Mouse (Mus musculus) heart, postnatal 0 days (tissue): ENCODE results near the gene Frem3. TPM values are rescaled to one million over a fixed set of nuclear protein-coding genes. Genes with fewer than 3 reads are reported as not detected.

Experiments used
- ATAC-seq: fragments of 200-750 bp; cut with Nextera tagmentation; 2 replicates; pipeline ENCODE4 v1.8.0; 2017; ENCODE audit warnings: low read depth, moderate number of reproducible peaks, moderate library complexity; ENCODE audit not compliant: insufficient read depth
- DNase-seq: peaks from one replicate; pipeline ENCODE4 v3.0.0-alpha.2; 2016; ENCODE audit warnings: low spot score
- H3K27ac ChIP-seq: fragments of 300-500 bp; sonication (generic); 2 replicates; pipeline ENCODE4 v1.5.1; 2014; ENCODE audit warnings: low read depth, mild to moderate bottlenecking
- H3K27me3 ChIP-seq: fragments of 300-500 bp; sonication (generic); 2 replicates; pipeline ENCODE4 v1.6.1; 2014; ENCODE audit warnings: low read length, mixed read lengths; ENCODE audit not compliant: control insufficient read depth, insufficient read depth
- H3K36me3 ChIP-seq: fragments of 300-500 bp; sonication (generic); replicated peaks from 2 replicates; pipeline ENCODE4 v1.6.1; 2014; ENCODE audit warnings: low read length, mixed read lengths; ENCODE audit not compliant: control insufficient read depth, insufficient read depth
- H3K4me1 ChIP-seq: fragments of 300-500 bp; sonication (generic); 2 replicates; pipeline ENCODE4 v1.6.1; 2014; ENCODE audit warnings: antibody characterized with exemption; ENCODE audit not compliant: control insufficient read depth, insufficient read depth
- H3K4me2 ChIP-seq: fragments of 300-500 bp; sonication (generic); 2 replicates; pipeline ENCODE4 v1.6.1; 2014; ENCODE audit warnings: low read depth, mild to moderate bottlenecking, low read length, moderate library complexity
- H3K4me3 ChIP-seq: fragments of 300-500 bp; sonication (generic); 2 replicates; pipeline ENCODE4 v1.5.1; 2014; ENCODE audit warnings: low read depth, low read length
- H3K9ac ChIP-seq: fragments of 300-500 bp; sonication (generic); replicated peaks from 2 replicates; pipeline ENCODE4 v1.6.1; 2014; ENCODE audit warnings: low read depth, low read length, mixed read lengths
- H3K9me3 ChIP-seq: fragments of 300-500 bp; sonication (generic); replicated peaks from 2 replicates; pipeline ENCODE4 v1.6.1; 2016; ENCODE audit warnings: low read length; ENCODE audit not compliant: control insufficient read depth
- CTCF ChIP-seq: IDR thresholded peaks from 2 replicates; pipeline ENCODE4 v1.5.1; 2016; ENCODE audit warnings: antibody characterized with exemption, control low read depth, low read depth
- EP300 ChIP-seq: IDR thresholded peaks from 2 replicates; pipeline ENCODE4 v1.6.1; 2016; ENCODE audit warnings: antibody characterized with exemption, low read depth
- WGBS: fragments of 180-500 bp; shearing (Covaris S2); extraction: QIAGEN DNeasy Blood & Tissue Kit; methylation state at CpG from one replicate; pipeline ENCODE4 v1.1.7; 2014; 5-methylcytosine and 5-hydroxymethylcytosine counted together
- polyA plus RNA-seq: library from polyadenylated mRNA; unstranded; fragments of >200 nt; fragmentation: Nextera tagmentation; extraction: Ambion mirVana; gene quantifications from 2 replicates; pipeline ENCODE4 v1.2.1, GENCODE M21; 2015
- total RNA-seq: library from RNA; depleted of rRNA; stranded (reverse); fragments of >200 nt; gene quantifications from 2 replicates; pipeline ENCODE4 v1.2.3, GENCODE M21; 2014; ENCODE audit warnings: low replicate concordance

Gene Frem3
- total and polyA plus RNA-seq, 2 experiments from 2014 or later = 0.07 to 0.15 TPM

DNA sequence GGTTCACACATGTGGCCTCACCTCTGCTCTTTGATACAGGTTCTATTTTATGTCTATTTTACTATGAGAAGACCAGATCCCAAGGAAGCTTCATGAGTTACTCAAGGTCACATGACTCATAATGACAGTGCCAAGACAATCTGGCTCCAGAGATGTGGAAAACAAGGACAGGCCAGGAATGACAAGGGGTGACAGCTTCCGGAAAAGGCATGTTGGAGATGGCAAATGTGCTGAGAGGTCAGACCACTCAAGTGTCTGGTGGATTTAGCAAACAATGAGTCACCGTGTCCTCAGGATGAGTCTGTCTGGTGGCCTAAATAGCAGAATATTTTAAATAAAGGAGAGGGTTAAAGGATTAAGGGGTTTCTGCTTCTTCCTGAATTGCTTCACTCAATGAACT is 33.8 kb upstream of the Frem3 start:
- no peaks in the 10 kb centered on the region for H3K4me1 ChIP-seq
- no peak overlapping the region for H3K4me3 ChIP-seq
- no peak overlapping the region for H3K4me2 ChIP-seq
- no peaks in the 10 kb centered on the region for H3K27me3 ChIP-seq
- H3K27ac ChIP-seq = no peak overlapping the region
- DNase-seq = no peak
- no peak overlapping the region for H3K9ac ChIP-seq
- WGBS = 58% methylated on average over 2 of the region's 2 CpGs
- H3K36me3 ChIP-seq = no peaks in the 10 kb centered on the region
- no peak for ATAC-seq
- no peak for TF ChIP-seq CTCF
- no peak for TF ChIP-seq EP300
- H3K9me3 ChIP-seq = no peaks in the 10 kb centered on the region

DNA sequence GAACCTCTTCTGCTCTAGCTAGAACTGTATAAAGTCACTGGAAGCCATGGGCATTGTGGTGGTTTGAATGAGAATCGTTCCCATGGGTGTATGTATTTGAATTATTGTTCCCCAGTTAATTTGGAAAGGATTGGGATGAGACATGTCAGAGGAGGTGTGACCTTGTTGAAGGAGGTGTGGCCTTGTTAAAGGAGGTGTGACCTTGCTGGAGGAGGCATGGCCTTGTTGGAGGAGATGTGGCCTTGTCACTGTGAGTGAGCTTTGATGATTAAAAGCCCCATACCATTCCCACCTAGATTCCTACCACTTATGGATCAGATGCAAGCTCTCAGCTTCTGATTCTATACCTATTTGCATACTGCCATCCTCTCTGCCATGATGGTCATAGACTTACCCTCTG is 31.8 kb upstream of the Frem3 start:
- Histone ChIP-seq H3K27ac (no peak overlapping the region), H3K9ac (no peak overlapping the region), H3K4me3 (no peak overlapping the region), H3K27me3 (no peaks in the 10 kb centered on the region), H3K36me3 (no peaks in the 10 kb centered on the region), H3K4me2 (no peak overlapping the region), H3K9me3 (no peaks in the 10 kb centered on the region), H3K4me1 (no peaks in the 10 kb centered on the region)
- DNase-seq = no peak
- no peak for TF ChIP-seq EP300
- no peak for TF ChIP-seq CTCF
- no peak for ATAC-seq
- WGBS = 50% methylated on average over 1 of the region's 1 CpGs

DNA sequence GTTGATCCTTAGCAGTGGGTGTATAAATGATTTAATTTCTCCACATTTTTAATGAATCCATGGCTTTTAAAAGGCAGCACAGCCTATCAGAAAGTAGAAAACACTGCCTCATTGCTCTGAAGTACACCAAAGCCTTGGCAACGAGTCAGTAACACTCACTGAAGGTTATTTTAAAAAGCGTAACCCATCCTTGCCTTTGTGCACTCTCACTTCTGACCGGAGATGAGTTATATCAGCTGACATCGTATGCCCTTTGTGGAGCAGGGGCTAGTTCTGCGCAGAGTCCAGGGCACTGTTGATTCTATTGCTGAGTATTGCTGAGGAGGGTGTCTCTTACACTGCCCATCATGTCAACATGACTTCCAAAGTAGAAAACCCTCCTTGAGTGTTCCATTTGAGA is 18.3 kb upstream of the Frem3 start:
- no peak overlapping the region for H3K4me3 ChIP-seq
- no peaks in the 10 kb centered on the region for H3K4me1 ChIP-seq
- TF ChIP-seq CTCF (no peak), EP300 (no peak)
- DNase-seq (no peak), ATAC-seq (no peak)
- H3K9me3 ChIP-seq = no peaks in the 10 kb centered on the region
- no peaks in the 10 kb centered on the region for H3K36me3 ChIP-seq
- no peak overlapping the region for H3K9ac ChIP-seq
- no peak overlapping the region for H3K4me2 ChIP-seq
- no peak overlapping the region for H3K27ac ChIP-seq
- WGBS = 79% methylated on average over 5 of the region's 5 CpGs
- no peaks in the 10 kb centered on the region for H3K27me3 ChIP-seq

- Histone ChIP-seq H3K9ac (no peak overlapping the region), H3K4me1 (no peaks in the 10 kb centered on the region), H3K27ac (no peak overlapping the region), H3K9me3 (no peaks in the 10 kb centered on the region), H3K4me2 (no peak overlapping the region), H3K4me3 (no peak overlapping the region), H3K27me3 (no peaks in the 10 kb centered on the region), H3K36me3 (no peaks in the 10 kb centered on the region)
- TF ChIP-seq EP300 (no peak), CTCF (no peak)
- 61% methylated on average over 6 of the region's 6 CpGs for WGBS
- DNase-seq (no peak), ATAC-seq (no peak)
Measured at GRCm38 (mm10) chr8:80600600-80601170, 10.2 kb upstream of the Frem3 start.

DNA sequence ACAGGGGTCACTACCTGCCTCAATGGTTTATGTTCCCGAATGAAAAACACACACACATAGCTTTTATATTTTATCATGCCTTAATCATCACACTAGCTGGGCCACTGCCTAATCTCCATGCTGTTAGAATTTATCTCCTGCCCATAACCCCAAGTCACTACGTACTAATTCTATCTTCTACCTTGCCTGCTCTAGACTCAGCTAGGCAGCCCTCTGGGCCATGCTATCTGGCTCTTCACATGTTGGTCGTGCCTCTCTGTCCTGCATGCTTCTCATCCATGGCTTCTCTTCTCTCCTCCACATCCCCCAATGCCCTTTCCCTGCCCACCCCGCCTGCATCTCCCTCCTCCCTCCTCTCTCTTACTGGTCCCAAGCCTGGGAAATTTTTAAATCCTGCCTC is 9.0 kb upstream of the Frem3 start:
- no peak overlapping the region for H3K27ac ChIP-seq
- H3K36me3 ChIP-seq = no peaks in the 10 kb centered on the region
- H3K27me3 ChIP-seq = no peaks in the 10 kb centered on the region
- H3K4me2 ChIP-seq = no peak overlapping the region
- no peak for TF ChIP-seq EP300
- TF ChIP-seq CTCF = no peak
- H3K9me3 ChIP-seq = no peaks in the 10 kb centered on the region
- H3K9ac ChIP-seq = no peak overlapping the region
- no peak overlapping the region for H3K4me3 ChIP-seq
- WGBS = 62% methylated on average over 4 of the region's 4 CpGs
- DNase-seq (no peak), ATAC-seq (no peak)
- no peaks in the 10 kb centered on the region for H3K4me1 ChIP-seq

GRCm38 (mm10) chr8:80607082-80607481 is 3.8 kb upstream of the Frem3 start:
- no peak overlapping the region for H3K4me3 ChIP-seq
- no peak overlapping the region for H3K27ac ChIP-seq
- TF ChIP-seq CTCF (no peak), EP300 (no peak)
- H3K9me3 ChIP-seq = no peaks in the 10 kb centered on the region
- no peak overlapping the region for H3K9ac ChIP-seq
- no peaks in the 10 kb centered on the region for H3K36me3 ChIP-seq
- no peak overlapping the region for H3K4me2 ChIP-seq
- WGBS = 86% methylated on average over 4 of the region's 4 CpGs
- no peak for ATAC-seq
- 0 out of 2 replicates have a peak, but pooled peaks cover 6% of the 10 kb centered on the region for H3K4me1 ChIP-seq
- no peak for DNase-seq
- H3K27me3 ChIP-seq = peaks cover 18% of the 10 kb centered on the region
